Mouse (Mus musculus) ES-CJ7 (cell line): ENCODE results near the gene Slc25a45.

Experiments used
- DNase-seq: peaks from one replicate; pipeline ENCODE4 v3.0.0; 2011; ENCODE audit warnings: low read depth, low spot score

Gene Slc25a45

GRCm38 (mm10) chr19:5891521-5892258, 14.1 kb downstream of the Slc25a45 start:
- no peak for DNase-seq

DNA sequence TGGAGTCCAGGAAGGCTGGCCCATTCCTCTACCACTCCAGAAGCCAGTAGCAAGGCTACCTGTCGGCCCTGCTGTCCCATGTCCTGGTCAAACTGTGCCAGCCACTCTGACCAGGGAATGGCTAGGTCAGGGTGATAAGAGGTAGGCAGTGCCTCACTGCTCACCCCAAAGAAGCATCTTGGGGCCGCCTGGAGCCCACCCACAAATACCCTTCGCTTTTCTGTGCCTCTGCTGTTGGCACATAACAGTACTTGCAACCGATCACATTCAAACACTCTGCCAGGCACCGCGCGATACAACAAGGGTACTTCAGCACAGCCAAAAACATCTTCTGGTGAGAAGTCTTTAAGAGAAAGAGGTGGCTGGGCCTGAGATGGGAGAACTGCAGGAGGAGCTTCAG, 14.7 kb downstream of the Slc25a45 start:
- DNase-seq, result no peak

DNA sequence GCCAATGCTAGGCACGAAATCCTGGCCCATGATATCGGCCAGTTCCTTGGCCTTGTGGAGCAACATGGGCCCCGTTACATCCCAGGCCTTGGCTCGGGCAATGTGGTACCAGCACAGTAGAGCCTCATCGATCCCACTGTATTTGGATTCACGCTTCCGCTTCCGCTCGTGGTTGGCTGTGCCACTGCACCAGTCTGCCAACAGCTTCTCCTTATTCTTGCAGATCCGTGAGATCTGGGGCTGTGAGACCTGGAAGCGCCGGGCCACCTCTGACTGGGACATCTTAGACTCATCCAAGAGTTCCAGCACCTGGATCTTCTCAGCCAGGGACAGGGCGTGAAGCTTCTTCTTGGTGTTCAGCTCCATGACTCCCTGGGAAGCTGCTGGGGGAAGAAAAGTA, 15.1 kb downstream of the Slc25a45 start:
- no peak for DNase-seq

- no peak for DNase-seq
Observed at GRCm38 (mm10) chr19:5893282-5894001, 15.8 kb downstream of the Slc25a45 start.

DNA sequence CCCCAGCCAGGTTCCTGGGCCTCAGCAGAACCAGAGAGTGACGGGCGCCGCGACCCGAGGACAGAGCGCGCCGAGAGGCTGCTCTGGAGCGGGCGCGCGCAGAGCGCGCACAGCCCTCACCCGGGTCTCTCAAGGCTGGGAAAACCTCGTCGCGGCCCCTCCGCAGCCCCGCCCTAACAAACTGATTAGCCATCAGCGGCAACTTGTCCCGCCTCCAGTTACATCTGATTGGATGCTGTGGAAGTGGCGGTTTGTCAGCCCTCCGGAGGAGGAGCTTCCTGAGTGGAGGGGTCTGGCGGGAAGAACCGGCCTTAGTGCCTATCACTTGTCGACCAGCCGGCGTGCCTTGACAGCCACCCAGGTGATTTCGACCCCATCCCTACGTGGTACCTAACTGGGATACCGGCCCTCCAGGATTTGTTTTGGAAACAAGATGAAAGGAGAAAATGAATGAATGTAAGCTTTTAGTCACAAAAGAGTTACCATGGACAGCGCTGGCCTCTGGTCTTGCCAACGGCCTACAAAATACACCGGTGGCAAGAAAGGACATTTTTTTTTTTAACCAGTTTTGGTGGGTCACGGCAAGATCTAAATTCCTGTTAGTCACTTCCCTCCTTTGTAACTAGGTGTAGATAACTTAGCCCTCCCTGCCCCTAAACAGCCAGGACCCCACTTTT, 16.5 kb downstream of the Slc25a45 start, which contains the start of gene Tigd3:
Gene Tigd3 (minus strand): TSS at position 148 of the 677 bp plus-strand sequence.
- DNase-seq, result peak; percentile 94

GRCm38 (mm10) chr19:5907275-5907674, 29.7 kb downstream of the Slc25a45 start:
- DNase-seq, result no peak

GRCm38 (mm10) chr19:5910221-5910620, 32.6 kb downstream of the Slc25a45 start:
- DNase-seq, result no peak

- no peak for DNase-seq
Observed at GRCm38 (mm10) chr19:5911430-5912102, 34.0 kb downstream of the Slc25a45 start.

- DNase-seq, result peak; percentile 100
Observed at GRCm38 (mm10) chr19:5912103-5913006, 34.7 kb downstream of the Slc25a45 start.

GRCm38 (mm10) chr19:5913007-5913719, 35.6 kb downstream of the Slc25a45 start, which contains the start of gene Dpf2:
Dpf2 (minus strand) TSS chr19:5913010.
- no peak for DNase-seq

DNA sequence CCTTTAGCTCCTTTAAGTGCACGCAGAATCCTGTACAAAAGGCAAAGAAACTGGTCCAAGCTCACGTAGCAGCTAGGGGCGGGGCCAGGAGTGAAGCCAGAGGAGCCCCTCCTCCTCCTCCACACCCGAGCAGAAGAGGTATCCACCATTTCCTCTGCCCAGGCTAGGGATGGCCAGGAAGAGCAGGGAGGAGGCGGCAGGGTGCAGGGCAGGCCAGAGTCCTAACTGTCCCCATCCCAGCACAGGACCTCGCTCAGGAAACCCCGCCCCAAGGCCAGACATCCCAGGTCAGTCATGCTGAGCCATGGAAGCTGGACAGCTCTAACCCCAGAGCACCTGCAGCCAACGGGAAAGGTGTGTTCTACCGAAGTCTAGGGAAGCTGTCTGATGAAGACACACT, 44.1 kb downstream of the Slc25a45 start:
- DNase-seq, result peak; percentile 54

- no peak for DNase-seq
Observed at GRCm38 (mm10) chr19:5922119-5922942, 44.7 kb downstream of the Slc25a45 start.

DNA sequence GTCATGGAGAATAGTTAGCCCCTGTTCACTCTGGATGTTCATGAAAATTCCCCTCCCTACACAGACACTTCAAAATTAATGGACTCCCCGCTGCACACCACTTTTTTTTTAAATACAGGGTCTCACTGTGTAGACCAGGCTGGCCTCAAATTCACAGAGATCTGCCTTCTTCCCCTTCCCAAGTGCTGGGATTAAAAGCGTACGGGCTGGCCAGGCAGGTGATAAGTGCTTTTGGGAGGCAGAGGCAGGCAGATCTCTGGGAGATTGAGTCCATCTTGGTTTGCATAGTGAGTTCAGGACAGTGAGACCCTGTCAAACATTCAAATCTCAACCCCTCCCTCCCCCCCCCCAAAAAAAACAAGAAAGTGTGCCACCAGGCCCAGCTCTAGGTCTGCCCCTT, 45.4 kb downstream of the Slc25a45 start:
- no peak for DNase-seq

DNA sequence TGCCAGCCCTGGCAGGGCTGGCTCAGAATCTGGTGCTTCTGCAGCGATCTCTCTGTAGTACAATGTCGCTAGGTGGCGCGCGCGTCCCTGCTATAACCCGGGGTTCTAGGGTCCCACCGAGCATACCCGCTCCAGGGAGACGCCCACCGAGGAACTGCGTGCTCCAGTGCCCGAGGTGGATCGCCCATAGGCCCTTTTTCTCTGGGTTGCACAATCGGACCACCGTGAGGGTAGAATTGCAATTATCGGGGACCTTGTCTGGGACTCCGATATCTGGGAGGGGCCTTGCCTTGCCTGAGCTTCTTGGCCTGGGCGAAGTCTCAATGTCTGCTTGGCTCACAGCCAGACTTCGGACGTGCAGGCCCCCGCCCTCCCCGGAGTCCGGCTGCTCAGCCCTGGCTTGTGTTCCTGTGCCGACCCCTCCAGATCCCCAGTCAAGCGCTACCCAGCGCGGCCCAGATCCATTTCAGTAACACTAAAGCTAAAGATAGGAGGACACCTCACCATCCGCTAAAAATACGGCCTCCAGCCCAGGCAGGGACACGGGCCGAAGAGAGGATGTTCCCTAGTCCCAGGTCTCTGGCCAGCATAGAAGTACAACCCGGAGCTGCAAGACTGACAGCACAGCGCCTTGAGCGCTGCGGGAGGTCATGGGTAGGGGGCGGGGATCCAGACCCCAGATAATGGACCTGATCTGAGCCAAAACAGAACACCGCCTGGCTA, 46.5 kb downstream of the Slc25a45 start:
- peak; percentile 90 for DNase-seq

- DNase-seq, result peak; percentile 96
Observed at GRCm38 (mm10) chr19:5924713-5925093, 47.1 kb downstream of the Slc25a45 start, which contains the start of gene Cdc42ep2. Cdc42ep2 (minus strand) TSS chr19:5924816.

- DNase-seq, result no peak
Observed at GRCm38 (mm10) chr19:5925311-5925855, 47.8 kb downstream of the Slc25a45 start.

- DNase-seq, result no peak
Observed at GRCm38 (mm10) chr19:5927026-5927425, 49.4 kb downstream of the Slc25a45 start.

DNA sequence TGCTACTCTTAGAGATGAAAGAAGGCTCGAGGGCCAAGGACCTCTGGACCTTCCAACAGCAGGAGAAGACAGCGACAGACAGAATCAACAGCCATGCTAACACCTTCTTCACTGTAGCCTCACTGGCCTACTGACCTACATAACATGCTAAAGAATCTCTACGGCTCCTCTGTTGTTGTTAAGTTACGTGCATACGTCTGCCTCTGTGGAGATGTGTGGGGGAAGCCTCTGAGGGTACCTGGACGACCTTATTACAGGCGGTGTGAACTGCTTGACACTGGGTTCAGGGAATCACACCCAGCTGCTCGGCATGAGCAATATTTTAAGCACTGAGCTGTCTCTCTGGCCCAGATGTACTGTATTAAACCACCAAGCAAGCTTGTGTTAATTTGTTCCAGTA, 49.9 kb downstream of the Slc25a45 start:
- no peak for DNase-seq
